Mouse (Mus musculus): ENCODE results near the gene Mindy4b-ps.
"Not testable (repeated sequence)": the region's sequence is repeated elsewhere in the genome, so short reads cannot be mapped to it uniquely, and the experiment has no call there.

- not testable (repeated sequence) for TF ChIP-seq POLR2A (IDR thresholded peaks at IDR 0.05; ENCODE audit: borderline replicate concordance, extremely low read depth, low read depth, low read length); CTCF (IDR thresholded peaks at IDR 0.05; ENCODE audit: insufficient read depth, low read length)
These were observed 49.8 kb upstream of the Mindy4b-ps start for GRCm38 (mm10) chr3:58871882-58872281.

All from lung, adult 2 months (tissue).